Mouse (Mus musculus) bone marrow macrophage, adult 2 months (primary cell): ENCODE data around the gene Morc4. TPM values are rescaled to one million over a fixed set of nuclear protein-coding genes. Genes with fewer than 3 reads are reported as not detected.

ENCODE experiments used
- H3K27ac ChIP-seq: 2 replicates; pipeline ENCODE4 v1.5.1; 2012; ENCODE audit warnings: low read depth, low read length; ENCODE audit not compliant: insufficient read depth
- H3K4me1 ChIP-seq: 2 replicates; pipeline ENCODE4 v1.6.1; 2012; ENCODE audit warnings: low read length; ENCODE audit not compliant: control insufficient read depth, insufficient read depth
- H3K4me3 ChIP-seq: 2 replicates; pipeline ENCODE4 v1.5.1; 2012; ENCODE audit warnings: mild to moderate bottlenecking, low read length, moderate library complexity; ENCODE audit not compliant: insufficient read depth
- CTCF ChIP-seq: IDR thresholded peaks from 2 replicates; pipeline ENCODE4 v1.5.1; 2012; ENCODE audit warnings: low read depth, mild to moderate bottlenecking, low read length, moderate library complexity
- POLR2A ChIP-seq: IDR thresholded peaks from 2 replicates; pipeline ENCODE4 v1.6.1; 2012; ENCODE audit warnings: mild to moderate bottlenecking, low read depth, low read length, borderline replicate concordance
- polyA plus RNA-seq: library from polyadenylated mRNA; stranded (reverse); fragments of >200 nt; gene quantifications from 2 replicates; pipeline ENCODE4 v1.2.4, GENCODE M21; 2012; ENCODE audit not compliant: missing spikeins, insufficient read depth, insufficient read length

Gene Morc4
- polyA plus RNA-seq, 1 experiment = 0.99 TPM

GRCm38 (mm10) chrX:139807391-139807790 is 64.1 kb downstream of the Morc4 start:
- H3K27ac ChIP-seq = no peak overlapping the region
- no peak overlapping the region for H3K4me3 ChIP-seq
- H3K4me1 ChIP-seq = no peaks in the 10 kb centered on the region
- TF ChIP-seq CTCF (no peak), POLR2A (no peak)

GRCm38 (mm10) chrX:139805918-139806317 is 65.6 kb downstream of the Morc4 start:
- TF ChIP-seq CTCF (no peak), POLR2A (no peak)
- no peaks in the 10 kb centered on the region for H3K4me1 ChIP-seq
- no peak overlapping the region for H3K27ac ChIP-seq
- no peak overlapping the region for H3K4me3 ChIP-seq

- H3K4me1 ChIP-seq = no peaks in the 10 kb centered on the region
- TF ChIP-seq CTCF = no peak
- TF ChIP-seq POLR2A = no peak
- no peak overlapping the region for H3K27ac ChIP-seq
- no peak overlapping the region for H3K4me3 ChIP-seq
Measured at GRCm38 (mm10) chrX:139803028-139803427, 68.4 kb downstream of the Morc4 start.

GRCm38 (mm10) chrX:139800406-139800878 is 71.0 kb downstream of the Morc4 start, which contains the start of gene Cldn2:
Cldn2 (plus strand) TSS chrX:139800828.
- TF ChIP-seq CTCF (no peak), POLR2A (no peak)
- Histone ChIP-seq H3K27ac (no peak within 1 kb of the TSS), H3K4me1 (no peaks in the 10 kb centered on the region)

GRCm38 (mm10) chrX:139799953-139800352 is 71.5 kb downstream of the Morc4 start:
- no peak overlapping the region for H3K4me3 ChIP-seq
- TF ChIP-seq CTCF (no peak), POLR2A (no peak)
- H3K4me1 ChIP-seq = no peaks in the 10 kb centered on the region
- H3K27ac ChIP-seq = no peak overlapping the region

More at GRCm38 (mm10) chrX:139800406-139800878, 71.0 kb downstream of the Morc4 start, which contains the start of gene Cldn2:
- no peak within 1 kb of the TSS for H3K4me3 ChIP-seq

- Histone ChIP-seq H3K27ac (no peak overlapping the region), H3K4me3 (no peak overlapping the region), H3K4me1 (no peaks in the 10 kb centered on the region)
- TF ChIP-seq POLR2A (no peak), CTCF (no peak)
Measured at GRCm38 (mm10) chrX:139797875-139798274, 73.6 kb downstream of the Morc4 start.

- Histone ChIP-seq H3K4me3 (no peak overlapping the region; the same call in 1 of the 2 replicates), H3K27ac (no peak overlapping the region), H3K4me1 (no peaks in the 10 kb centered on the region)
- TF ChIP-seq POLR2A (no peak), CTCF (no peak)
Measured at GRCm38 (mm10) chrX:139796037-139796436, 75.4 kb downstream of the Morc4 start.

- Histone ChIP-seq H3K27ac (no peak overlapping the region), H3K4me3 (no peak overlapping the region), H3K4me1 (no peaks in the 10 kb centered on the region)
- TF ChIP-seq POLR2A (no peak), CTCF (no peak)
Measured at GRCm38 (mm10) chrX:139794072-139794845, 77.2 kb downstream of the Morc4 start.

- Histone ChIP-seq H3K27ac (no peak overlapping the region), H3K4me3 (no peak overlapping the region), H3K4me1 (no peaks in the 10 kb centered on the region)
- TF ChIP-seq CTCF = no peak
- TF ChIP-seq POLR2A = no peak
Measured at GRCm38 (mm10) chrX:139785764-139786163, 85.7 kb downstream of the Morc4 start.

- Histone ChIP-seq H3K4me3 (no peak overlapping the region), H3K4me1 (no peaks in the 10 kb centered on the region), H3K27ac (no peak overlapping the region)
- TF ChIP-seq CTCF (no peak), POLR2A (no peak)
Measured at GRCm38 (mm10) chrX:139783045-139783422, 88.4 kb downstream of the Morc4 start.
